Mouse (Mus musculus): ENCODE results near the gene Kank1. TPM values are rescaled to one million over a fixed set of nuclear protein-coding genes. Genes with fewer than 3 reads are reported as not detected.

Gene Kank1
- polyA plus RNA-seq, 1 experiment from 2014 or later: 8.8 TPM

GRCm38 (mm10) chr19:25325113-25326001 lies 88.6 kb downstream of the Kank1 start:
- H3K27ac ChIP-seq: no peak overlapping the region
- no peaks in the 10 kb centered on the region for H3K9me3 ChIP-seq
- H3K4me3 ChIP-seq (replicated peaks): no peak overlapping the region
- no peaks in the 10 kb centered on the region for H3K27me3 ChIP-seq
- no peaks in the 10 kb centered on the region for H3K4me1 ChIP-seq
- H3K4me2 ChIP-seq: no peak overlapping the region
- ATAC-seq (ENCODE audit: low FRiP score): no peak
- WGBS: 70% methylated on average over 9 of the region's 9 CpGs
- H3K9ac ChIP-seq: no peak overlapping the region
- H3K36me3 ChIP-seq (replicated peaks): no peaks in the 10 kb centered on the region

GRCm38 (mm10) chr19:25326002-25326300 lies 89.2 kb downstream of the Kank1 start:
- Histone ChIP-seq H3K27ac (no peak overlapping the region), H3K36me3 (replicated peaks) (no peaks in the 10 kb centered on the region), H3K4me2 (no peak overlapping the region), H3K27me3 (no peaks in the 10 kb centered on the region), H3K9ac (no peak overlapping the region), H3K4me1 (no peaks in the 10 kb centered on the region), H3K9me3 (no peaks in the 10 kb centered on the region), H3K4me3 (replicated peaks) (no peak overlapping the region)
- ATAC-seq (ENCODE audit: low FRiP score): no peak
- 75% methylated on average over 4 of the region's 4 CpGs for WGBS

- Histone ChIP-seq H3K4me2 (no peak overlapping the region), H3K27me3 (no peaks in the 10 kb centered on the region), H3K36me3 (replicated peaks) (no peaks in the 10 kb centered on the region), H3K27ac (no peak overlapping the region), H3K9ac (no peak overlapping the region), H3K9me3 (no peaks in the 10 kb centered on the region), H3K4me1 (no peaks in the 10 kb centered on the region), H3K4me3 (replicated peaks) (no peak overlapping the region)
- 75% methylated on average over 6 of the region's 6 CpGs for WGBS
- no peak for ATAC-seq (ENCODE audit: low FRiP score)
Measured at GRCm38 (mm10) chr19:25327633-25328032, 90.9 kb downstream of the Kank1 start.

DNA sequence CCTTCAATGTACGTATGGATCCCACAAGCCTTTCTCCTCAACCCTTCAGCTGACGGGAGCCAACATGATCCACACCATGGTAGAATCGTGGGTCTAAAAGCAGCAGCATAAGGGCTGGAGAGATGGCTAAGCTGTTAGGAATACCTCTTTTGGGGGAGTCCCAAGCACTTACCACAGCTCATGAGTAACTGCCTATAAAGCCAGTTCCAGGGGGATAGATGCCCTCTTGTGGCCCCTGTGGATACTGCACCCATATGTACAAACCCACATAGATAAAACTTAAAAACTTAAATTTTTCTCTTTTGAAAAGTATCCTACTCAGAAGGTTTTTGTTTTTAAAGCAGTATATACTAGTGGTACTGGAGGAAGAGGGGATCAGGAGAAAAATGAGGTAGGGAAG lies 97.6 kb downstream of the Kank1 start:
- Histone ChIP-seq H3K9ac (no peak overlapping the region), H3K4me1 (no peaks in the 10 kb centered on the region), H3K4me3 (replicated peaks) (no peak overlapping the region), H3K9me3 (no peaks in the 10 kb centered on the region), H3K36me3 (replicated peaks) (no peaks in the 10 kb centered on the region), H3K4me2 (no peak overlapping the region), H3K27me3 (no peaks in the 10 kb centered on the region), H3K27ac (no peak overlapping the region)
- ATAC-seq (ENCODE audit: low FRiP score): no peak
- 61% methylated on average over 3 of the region's 3 CpGs for WGBS

- no peak for ATAC-seq (ENCODE audit: low FRiP score)
- no peaks in the 10 kb centered on the region for H3K27me3 ChIP-seq
- no peak overlapping the region for H3K4me2 ChIP-seq
- H3K4me1 ChIP-seq: peaks cover 6% of the 10 kb centered on the region
- H3K9ac ChIP-seq: no peak overlapping the region
- no peaks in the 10 kb centered on the region for H3K36me3 ChIP-seq (replicated peaks)
- no peaks in the 10 kb centered on the region for H3K9me3 ChIP-seq
- H3K27ac ChIP-seq: no peak overlapping the region
- 92% methylated on average over 8 of the region's 8 CpGs for WGBS
- no peak overlapping the region for H3K4me3 ChIP-seq (replicated peaks)
Measured at GRCm38 (mm10) chr19:25336731-25337130, 100.0 kb downstream of the Kank1 start.

DNA sequence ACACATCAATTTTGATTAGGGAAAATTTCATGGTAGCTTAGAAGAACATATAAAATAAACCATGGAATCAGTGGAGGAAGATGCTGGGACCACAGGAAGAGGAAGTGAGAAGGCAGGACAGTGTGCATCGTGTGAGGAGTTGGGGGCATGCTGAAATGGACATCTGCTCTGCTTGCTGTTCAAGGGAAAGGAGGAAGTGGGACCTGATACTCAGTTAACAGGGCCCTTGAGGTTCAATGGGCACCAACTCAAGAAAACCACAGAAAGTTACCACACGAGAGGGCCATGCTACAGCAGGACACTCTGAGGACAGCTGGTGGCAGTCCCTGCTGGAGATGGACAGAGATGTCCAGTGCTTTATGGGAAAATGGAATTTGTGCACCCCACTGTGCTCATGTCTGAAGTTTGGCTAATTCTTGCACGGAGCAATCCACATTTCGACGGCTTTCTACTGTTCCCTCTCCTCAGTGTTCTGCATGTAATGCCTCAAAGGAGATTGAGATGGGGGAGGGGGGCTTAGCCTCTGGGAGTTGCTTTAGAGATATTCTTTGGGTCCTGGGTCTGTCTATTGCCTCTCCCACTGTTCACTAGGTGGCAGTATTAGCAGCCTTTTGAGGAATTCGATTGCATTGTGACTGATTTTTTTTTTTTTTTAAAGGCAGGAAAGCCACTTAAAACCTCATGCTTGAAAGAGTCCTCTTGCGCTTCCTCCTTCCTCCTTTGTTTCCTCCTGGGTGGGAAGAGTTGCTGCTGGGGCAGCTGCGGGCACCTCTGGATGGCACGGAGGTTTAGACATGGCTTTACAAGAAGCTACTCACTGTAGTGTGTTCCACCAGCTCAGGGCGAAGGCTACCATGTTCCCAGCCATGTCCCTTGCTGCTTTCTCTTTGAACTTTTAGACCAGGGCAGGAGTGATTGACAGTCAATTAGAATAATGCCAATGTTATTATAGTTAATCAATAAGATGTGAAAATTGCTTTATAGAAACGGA lies 104.2 kb downstream of the Kank1 start:
- 38% methylated on average over 11 of the region's 11 CpGs for WGBS
- H3K36me3 ChIP-seq (replicated peaks): no peaks in the 10 kb centered on the region
- no peak overlapping the region for H3K4me3 ChIP-seq (replicated peaks)
- H3K4me2 ChIP-seq: 0 out of 2 replicates have a peak overlapping the region, but pooled peaks have one; percentile 13
- peak; percentile 73; the same call in 1 of the 2 replicates for ATAC-seq (ENCODE audit: low FRiP score)
- peaks cover 8% of the 10 kb centered on the region for H3K4me1 ChIP-seq
- H3K9me3 ChIP-seq: no peaks in the 10 kb centered on the region
- H3K27ac ChIP-seq: no peak overlapping the region
- H3K9ac ChIP-seq: no peak overlapping the region
- no peaks in the 10 kb centered on the region for H3K27me3 ChIP-seq

DNA sequence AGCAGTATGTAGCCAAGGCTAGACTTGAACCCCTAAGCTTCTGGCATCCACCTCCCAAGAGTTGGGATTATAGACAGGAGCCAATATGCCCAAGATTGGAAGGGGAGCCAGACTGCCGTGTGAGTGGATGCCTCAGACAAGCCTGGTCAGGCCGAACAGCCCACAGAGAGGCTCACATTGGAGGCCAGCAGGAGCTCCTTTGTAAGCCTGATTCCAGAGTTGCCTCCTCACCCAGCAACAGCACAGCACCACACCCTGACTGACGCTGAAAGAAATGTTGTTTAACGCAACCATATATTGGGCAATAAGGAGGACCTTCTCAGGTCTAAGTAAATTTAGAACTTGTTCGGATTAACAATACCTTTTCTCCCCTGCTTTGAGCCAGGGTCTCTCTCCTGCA lies 105.3 kb downstream of the Kank1 start:
- Histone ChIP-seq H3K9ac (no peak overlapping the region), H3K36me3 (replicated peaks) (no peaks in the 10 kb centered on the region), H3K27me3 (no peaks in the 10 kb centered on the region), H3K4me1 (peaks cover 8% of the 10 kb centered on the region), H3K27ac (no peak overlapping the region), H3K4me3 (replicated peaks) (no peak overlapping the region), H3K4me2 (no peak overlapping the region), H3K9me3 (no peaks in the 10 kb centered on the region)
- no peak for ATAC-seq (ENCODE audit: low FRiP score)
- WGBS: 83% methylated on average over 5 of the region's 5 CpGs

DNA sequence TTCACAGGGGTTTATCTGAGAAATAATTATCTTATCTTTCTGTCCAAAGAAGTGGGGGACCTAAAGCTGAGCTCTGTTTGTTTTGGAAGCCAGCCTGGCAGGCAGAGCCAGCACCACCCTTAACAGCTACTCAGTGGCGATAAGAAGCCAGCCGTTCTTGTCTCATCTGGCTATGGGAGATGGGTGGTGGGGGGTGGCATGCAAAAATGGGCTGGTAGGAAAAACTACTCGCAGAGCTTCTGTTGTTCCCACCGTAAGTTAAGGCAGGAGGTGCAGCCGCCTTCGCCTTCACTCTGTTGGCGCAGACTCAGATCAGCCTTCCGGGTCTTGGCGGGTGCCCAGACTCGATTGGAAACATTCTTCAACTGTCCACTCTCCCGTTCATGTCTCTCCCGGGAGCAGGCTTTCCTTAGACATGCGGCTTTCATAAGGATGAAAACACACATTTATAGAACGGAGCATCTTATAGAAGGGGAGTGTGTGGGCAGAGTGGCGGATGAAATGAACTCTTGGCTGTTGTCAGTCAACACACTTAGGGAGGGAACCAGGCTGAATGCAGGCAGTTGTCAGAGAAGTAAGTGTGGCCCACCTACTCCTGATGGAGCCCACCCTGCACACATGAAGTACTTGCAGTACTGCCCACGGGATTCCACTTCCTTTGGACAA lies 107.0 kb downstream of the Kank1 start:
- no peaks in the 10 kb centered on the region for H3K27me3 ChIP-seq
- 85% methylated on average over 16 of the region's 16 CpGs for WGBS
- no peaks in the 10 kb centered on the region for H3K9me3 ChIP-seq
- no peak overlapping the region for H3K4me3 ChIP-seq (replicated peaks)
- no peak overlapping the region for H3K4me2 ChIP-seq
- no peak overlapping the region for H3K27ac ChIP-seq
- H3K4me1 ChIP-seq: peaks cover 8% of the 10 kb centered on the region
- no peaks in the 10 kb centered on the region for H3K36me3 ChIP-seq (replicated peaks)
- ATAC-seq (ENCODE audit: low FRiP score): no peak
- no peak overlapping the region for H3K9ac ChIP-seq

DNA sequence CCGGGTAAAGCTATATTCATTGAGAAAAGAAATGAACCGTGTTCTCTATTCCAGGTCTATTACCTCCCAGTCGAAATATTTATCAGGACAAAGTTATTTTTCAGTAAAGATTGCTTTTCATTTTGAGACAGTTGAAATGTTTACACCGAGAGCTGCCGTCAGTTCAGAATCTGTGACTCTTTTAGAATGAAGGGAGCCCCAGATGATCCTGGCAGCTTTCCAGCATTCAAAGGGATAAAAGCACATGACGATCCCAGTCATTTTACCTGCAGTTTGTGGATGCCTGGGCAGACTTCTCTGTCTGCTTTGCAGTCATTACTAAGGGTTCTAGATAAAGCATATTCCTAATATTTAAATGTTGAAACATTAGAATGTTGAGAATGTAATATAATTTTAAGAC lies 107.6 kb downstream of the Kank1 start:
- Histone ChIP-seq H3K27me3 (no peaks in the 10 kb centered on the region), H3K27ac (no peak overlapping the region), H3K9me3 (no peaks in the 10 kb centered on the region), H3K4me1 (peaks cover 8% of the 10 kb centered on the region), H3K4me2 (no peak overlapping the region), H3K36me3 (replicated peaks) (no peaks in the 10 kb centered on the region), H3K4me3 (replicated peaks) (no peak overlapping the region), H3K9ac (no peak overlapping the region)
- 71% methylated on average over 6 of the region's 6 CpGs for WGBS
- no peak for ATAC-seq (ENCODE audit: low FRiP score)

DNA sequence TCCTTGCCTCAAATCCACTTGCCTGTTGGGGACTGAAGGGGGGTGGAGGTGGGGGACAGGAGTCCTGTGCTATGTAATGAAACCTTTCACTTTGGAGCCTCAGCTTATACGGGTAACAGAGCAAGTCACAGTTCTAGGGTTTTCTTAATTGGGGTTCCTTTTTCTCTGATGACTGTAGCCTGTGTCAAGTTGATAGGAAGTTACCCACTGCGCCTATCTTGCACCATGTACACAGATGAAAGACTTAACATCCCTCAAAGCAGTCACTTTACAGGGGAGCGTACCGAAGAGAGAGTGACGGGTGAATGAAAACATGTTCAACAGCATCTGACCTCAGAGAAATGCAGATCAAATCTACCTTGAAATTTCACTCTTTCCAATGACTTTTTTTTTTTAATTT lies 109.2 kb downstream of the Kank1 start:
- Histone ChIP-seq H3K27ac (no peak overlapping the region), H3K27me3 (no peaks in the 10 kb centered on the region), H3K4me3 (replicated peaks) (no peak overlapping the region), H3K9ac (no peak overlapping the region), H3K9me3 (no peaks in the 10 kb centered on the region), H3K4me1 (peaks cover 4% of the 10 kb centered on the region), H3K36me3 (replicated peaks) (no peaks in the 10 kb centered on the region), H3K4me2 (no peak overlapping the region)
- 90% methylated on average over 5 of the region's 5 CpGs for WGBS
- ATAC-seq (ENCODE audit: low FRiP score): no peak

- H3K9ac ChIP-seq: no peak overlapping the region
- H3K4me1 ChIP-seq: peaks cover 4% of the 10 kb centered on the region; the same call in 1 of the 2 replicates
- H3K4me3 ChIP-seq (replicated peaks): no peak overlapping the region
- no peaks in the 10 kb centered on the region for H3K9me3 ChIP-seq
- no peak for ATAC-seq (ENCODE audit: low FRiP score)
- no peak overlapping the region for H3K27ac ChIP-seq
- WGBS: 85% methylated on average over 5 of the region's 5 CpGs
- H3K4me2 ChIP-seq: no peak overlapping the region
- H3K27me3 ChIP-seq: no peaks in the 10 kb centered on the region
- H3K36me3 ChIP-seq (replicated peaks): no peaks in the 10 kb centered on the region
Measured at GRCm38 (mm10) chr19:25347515-25347914, 110.7 kb downstream of the Kank1 start.

Data from forebrain, embryonic 12.5 days (tissue).